Mouse (Mus musculus) erythroid progenitor cell, adult 5-6 weeks (primary cell): ENCODE data around the gene Tenm4. TPM values are rescaled to one million over a fixed set of nuclear protein-coding genes. Genes with fewer than 3 reads are reported as not detected.
"Not testable (repeated sequence)": the region's sequence is repeated elsewhere in the genome, so short reads cannot be mapped to it uniquely, and the experiment has no call there.

Experiments
- ATAC-seq: replicated peaks from 2 replicates; pipeline ENCODE4 v1.8.0; 2016; ENCODE audit warnings: moderate number of reproducible peaks, mild to moderate bottlenecking, moderate TSS enrichment, inconsistent platforms; ENCODE audit not compliant: poor library complexity, low FRiP score, severe bottlenecking
- total RNA-seq, 2 experiments: library from RNA; stranded (forward) in 1 of 2; stranded (reverse) in 1 of 2; fragments of 150-400 nt in 1 of 2; fragments of 186-747, 209-891 nt in 1 of 2; gene quantifications; 2 replicates each; pipeline versions ENCODE4 v1.2.3 to v1.2.4; 2015 to 2017; ENCODE audit warnings: low replicate concordance in 2 of 2

Tenm4 gene
- total RNA-seq, 2 experiments from 2014 or later = 0.23 to 1.7 TPM

- no peak for ATAC-seq
Measured at GRCm38 (mm10) chr7:96604091-96604745, 433.2 kb downstream of the Tenm4 start.

GRCm38 (mm10) chr7:96605316-96605715, 434.3 kb downstream of the Tenm4 start:
- ATAC-seq = no peak

GRCm38 (mm10) chr7:96609854-96610586, 439.0 kb downstream of the Tenm4 start:
- ATAC-seq = no peak

- no peak for ATAC-seq
Measured at GRCm38 (mm10) chr7:96617371-96617770, 446.3 kb downstream of the Tenm4 start.

- no peak for ATAC-seq
Measured at GRCm38 (mm10) chr7:96619930-96620472, 449.0 kb downstream of the Tenm4 start.

DNA sequence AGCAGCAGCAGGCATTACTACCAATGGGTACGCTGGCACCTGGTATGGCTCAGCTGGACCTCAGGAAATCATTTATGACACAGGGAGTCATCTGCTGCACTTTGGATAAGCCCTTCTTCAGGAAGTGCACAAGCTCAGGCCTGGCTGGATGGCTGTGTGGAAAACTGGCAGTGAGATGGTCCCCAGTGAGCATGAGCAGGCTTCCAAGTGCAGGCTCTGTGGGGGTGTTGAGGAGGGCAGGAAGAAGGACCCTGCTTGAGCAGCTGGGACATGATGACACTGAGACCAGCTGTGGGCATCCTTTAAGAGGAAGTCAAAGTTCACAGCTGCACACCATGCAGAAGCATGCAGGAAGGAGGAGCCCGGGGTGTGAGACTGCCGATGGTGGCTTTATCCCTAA, 455.3 kb downstream of the Tenm4 start:
- peak; percentile 48 for ATAC-seq

DNA sequence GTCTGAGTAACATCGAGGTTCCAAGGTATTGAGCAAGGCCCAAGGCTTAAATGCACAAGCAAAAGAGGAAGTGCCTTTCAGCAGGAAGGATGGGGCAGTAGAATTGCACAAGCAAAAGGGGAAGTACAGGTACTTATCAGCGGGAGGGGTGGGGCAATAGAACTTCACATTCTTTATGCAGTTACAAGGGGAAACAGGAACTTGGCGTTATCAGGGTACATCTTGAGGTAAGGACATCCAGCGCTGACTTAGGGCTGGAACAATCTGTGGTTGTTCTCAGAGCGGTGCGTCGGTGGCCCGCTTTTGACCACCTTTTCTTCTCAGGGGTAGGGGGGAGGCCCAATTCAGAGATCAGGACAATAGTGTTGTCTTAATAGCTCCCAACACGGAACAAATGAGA, 459.5 kb downstream of the Tenm4 start:
- not testable (repeated sequence) for ATAC-seq

- no peak for ATAC-seq
Measured at GRCm38 (mm10) chr7:96633008-96633407, 462.0 kb downstream of the Tenm4 start.

- ATAC-seq = no peak
Measured at GRCm38 (mm10) chr7:96635830-96636440, 464.9 kb downstream of the Tenm4 start.

DNA sequence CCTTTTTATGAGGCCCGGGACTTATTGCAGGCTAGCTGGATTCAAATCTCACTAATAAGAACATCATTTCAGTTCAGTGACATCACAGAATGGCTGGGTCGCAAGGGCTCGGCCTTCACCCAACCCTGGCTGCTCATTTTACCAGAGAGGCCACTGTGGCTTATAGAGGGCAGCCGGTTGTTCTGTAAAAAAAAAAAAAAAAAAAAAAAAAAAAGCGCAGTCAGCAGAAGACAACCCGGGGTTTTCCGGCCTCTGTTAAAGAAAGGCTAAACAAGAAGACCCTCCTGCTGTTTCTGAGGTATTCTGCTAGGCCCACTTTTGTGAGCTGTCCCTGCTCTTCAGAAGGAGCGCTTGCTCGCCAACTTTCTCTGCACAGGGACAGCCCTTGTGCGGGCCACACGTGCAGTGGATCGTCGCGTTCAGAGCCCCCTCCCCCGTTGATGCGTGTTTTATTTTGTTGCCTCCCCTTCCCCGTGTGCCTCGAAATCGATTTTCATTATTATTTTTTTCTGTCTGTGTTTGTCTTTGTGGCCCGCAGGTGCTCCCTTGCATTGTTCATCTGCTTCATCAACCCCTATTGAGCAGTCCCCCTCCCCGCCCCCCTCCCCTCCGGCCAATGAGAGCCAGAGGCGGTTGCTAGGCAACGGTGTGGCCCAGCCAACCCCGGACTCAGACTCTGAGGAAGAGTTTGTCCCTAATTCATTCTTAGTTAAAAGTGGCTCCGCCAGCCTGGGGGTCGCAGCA, 472.6 kb downstream of the Tenm4 start:
- no peak for ATAC-seq

DNA sequence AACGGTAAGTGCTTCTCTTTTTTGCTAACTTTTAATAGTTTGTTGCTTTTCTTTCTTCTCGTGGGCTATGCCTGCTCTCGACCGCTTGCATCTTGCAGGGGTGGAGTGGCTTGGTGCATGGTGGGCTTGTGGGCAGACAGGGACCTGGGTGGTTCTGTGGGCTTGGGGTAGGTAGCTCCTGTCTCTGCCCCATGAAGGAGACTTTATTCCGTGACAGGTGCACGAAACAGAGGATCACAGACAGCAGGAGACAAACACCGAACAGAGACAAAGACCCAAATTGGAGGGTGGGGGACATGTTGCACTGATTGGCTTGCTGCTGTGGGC, 473.1 kb downstream of the Tenm4 start:
- no peak for ATAC-seq

GRCm38 (mm10) chr7:96647657-96648056, 476.6 kb downstream of the Tenm4 start:
- no peak for ATAC-seq

DNA sequence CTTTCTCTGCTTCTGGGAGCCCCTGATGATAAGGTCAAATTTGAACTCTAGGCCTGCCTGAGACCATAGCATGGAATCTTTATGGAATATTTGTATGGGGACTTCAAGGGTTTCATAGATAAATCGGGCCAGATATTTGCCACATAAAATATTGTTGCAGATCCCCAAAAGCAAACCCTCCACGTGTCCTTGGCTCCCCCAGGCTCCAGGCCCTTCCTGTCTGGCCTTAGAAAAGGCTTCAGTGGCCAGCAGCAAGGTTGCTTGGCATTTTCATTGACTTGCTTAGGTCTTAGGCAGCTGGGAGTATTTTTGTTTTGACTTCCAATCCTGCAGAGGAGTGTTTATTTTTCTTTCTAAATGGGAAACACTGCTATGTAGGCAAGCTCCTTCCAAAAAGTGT, 477.6 kb downstream of the Tenm4 start:
- no peak for ATAC-seq

DNA sequence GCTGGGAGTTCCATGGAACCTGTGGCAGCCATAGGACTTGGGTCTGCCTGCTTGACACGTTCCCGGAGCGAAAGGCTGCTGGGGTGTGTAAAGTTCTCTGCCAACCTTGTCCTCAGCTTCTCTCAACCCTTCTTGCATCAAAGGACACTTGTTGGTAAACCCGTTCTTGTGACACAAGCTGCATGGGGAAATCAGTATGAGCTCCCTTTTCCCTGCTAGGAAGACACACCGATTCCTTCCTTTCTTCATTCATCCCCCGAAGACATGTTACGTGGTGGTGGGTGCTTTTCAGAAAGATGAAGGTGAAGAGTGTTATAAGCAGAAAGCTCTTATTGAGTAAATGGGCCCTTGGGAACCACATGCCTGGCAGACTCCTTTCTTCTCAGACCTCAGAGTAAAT, 478.1 kb downstream of the Tenm4 start:
- ATAC-seq = no peak

DNA sequence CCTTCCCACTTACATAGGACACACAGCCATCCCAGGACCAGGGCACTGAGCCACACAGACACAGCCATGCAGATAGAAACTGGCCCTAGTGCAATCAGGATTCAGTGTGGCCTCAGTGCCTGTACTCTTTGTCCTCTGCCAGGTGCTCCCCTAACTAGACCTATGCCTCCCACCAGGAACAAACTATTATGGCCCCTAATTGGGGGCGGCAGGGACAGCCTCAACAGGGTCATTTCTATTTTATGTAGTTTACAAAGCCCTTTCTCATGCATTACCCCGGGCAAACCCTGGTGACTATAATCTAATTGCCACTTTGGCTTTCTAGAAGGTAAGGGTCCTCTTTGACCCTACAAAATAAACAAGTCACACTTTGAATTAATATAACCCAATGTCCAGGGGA, 479.4 kb downstream of the Tenm4 start:
- no peak for ATAC-seq

DNA sequence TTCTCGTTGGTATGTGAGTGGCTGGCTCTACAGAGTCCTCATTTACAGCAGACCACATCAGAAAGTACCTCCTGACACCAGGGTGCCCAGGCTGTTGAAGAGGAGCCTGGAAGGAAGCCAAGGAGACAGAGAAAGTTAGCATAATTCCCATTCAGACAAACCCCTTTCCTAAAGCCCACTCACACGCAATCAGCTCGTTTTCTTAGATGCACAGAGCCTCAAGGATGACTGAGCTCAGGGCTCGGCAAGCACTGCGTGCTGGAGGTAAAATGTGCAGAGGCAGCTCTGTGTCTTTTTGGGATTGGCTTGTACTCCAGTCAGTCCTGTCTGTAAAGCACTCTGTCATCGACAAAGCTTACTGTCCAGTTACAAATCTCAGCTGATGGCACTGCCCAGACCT, 480.0 kb downstream of the Tenm4 start:
- no peak for ATAC-seq

DNA sequence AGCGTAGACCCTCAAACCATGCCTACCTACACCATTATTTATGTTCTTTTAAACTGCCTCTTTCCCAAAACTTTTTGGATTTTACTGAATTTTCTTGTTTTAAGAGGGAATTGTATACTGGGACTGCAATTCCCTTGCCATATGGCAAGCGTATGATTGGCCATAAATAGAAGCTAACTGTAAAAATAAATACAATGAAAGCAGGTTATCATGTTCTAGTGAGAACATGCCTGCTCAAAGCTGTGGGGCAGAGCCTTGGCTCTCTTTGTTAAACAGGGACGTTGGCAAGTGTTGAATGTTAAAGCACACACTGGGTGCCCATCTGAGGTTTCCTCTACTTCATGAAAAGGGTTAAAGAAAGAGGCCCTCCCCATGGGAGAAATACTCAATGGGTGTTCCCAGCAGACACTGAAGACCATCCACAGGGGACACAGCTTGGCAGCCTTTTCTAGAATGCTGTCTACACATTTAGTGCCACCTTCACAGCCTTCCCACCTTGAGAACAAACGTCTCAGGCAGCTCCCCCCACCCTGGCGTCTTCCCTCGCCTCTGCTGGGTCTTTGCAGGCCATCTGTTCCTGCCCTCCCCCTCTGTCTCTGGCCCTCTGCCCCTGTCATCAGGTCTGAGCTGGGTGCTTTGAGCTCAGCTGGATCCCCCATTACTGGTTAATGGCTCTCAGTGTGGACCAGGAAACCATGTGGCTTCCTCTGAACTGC, 480.7 kb downstream of the Tenm4 start:
- no peak for ATAC-seq

DNA sequence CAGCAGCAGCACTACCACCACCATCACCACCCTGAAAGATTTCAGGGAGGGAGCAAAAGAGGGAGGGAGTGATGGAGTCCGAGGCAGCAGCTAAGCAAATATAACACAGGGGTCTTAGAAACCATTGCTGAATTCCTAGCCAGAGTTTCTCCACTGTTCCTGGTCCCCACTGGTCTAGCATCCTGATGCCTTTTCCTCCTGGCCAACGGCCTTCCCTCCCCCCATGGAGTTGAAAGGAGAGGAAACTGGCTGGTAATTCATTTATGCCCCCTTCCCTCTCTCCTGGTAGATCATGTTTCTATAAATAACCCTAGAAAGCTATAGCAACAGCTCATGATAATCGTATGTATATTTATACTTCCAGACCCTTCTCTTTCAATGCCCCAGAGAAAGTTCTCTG, 481.8 kb downstream of the Tenm4 start:
- ATAC-seq = no peak

- ATAC-seq = no peak
Measured at GRCm38 (mm10) chr7:96654206-96654605, 483.2 kb downstream of the Tenm4 start.
